23 mouse cellular contexts compared by ENCODE assay signal in genomic region chr12:106871481-106871880, GRCm38 (mm10).
A peak's percentile ranks its signal among the peaks of the same experiment; 100 is the strongest.
DNase-seq lines count a peak whose midpoint lies in the region; ATAC-seq and TF ChIP-seq lines count a peak whose summit lies in the region.
"Had no signal": no experiment of that assay in that cellular context is flagged by ENCODE, and none has a peak within 500 bp of the region (broad histone marks: within the 10 kb centered on the region; RNA-seq: fewer than 3 reads in every experiment).

No protein-coding gene starts in this region.

- intact Hi-C loops in heart, adult 2 months (cut with DNase I), result no loop called here

- no peak overlapping the region for H3K27ac ChIP-seq in heart, embryonic 14.5 days (replicated peaks in 1 of 2; ENCODE audit: control insufficient read depth in 1 of 2, insufficient read depth in 1 of 2, low read depth in 2 of 2, low read length in 2 of 2)
- no peak overlapping the region for H3K27ac ChIP-seq in heart, adult 2 months
- H3K27ac ChIP-seq in embryonic facial prominence, embryonic 14.5 days (replicated peaks; ENCODE audit: low read depth, low read length), result no peak overlapping the region
- H3K27ac ChIP-seq: hindbrain, embryonic 14.5 days; liver, embryonic 12.5 days; midbrain, embryonic 15.5 days; neural tube, embryonic 12.5 days; stomach, embryonic 15.5 days had no signal

- no peak overlapping the region for H3K9ac ChIP-seq in heart, embryonic 14.5 days (ENCODE audit: low read length)
- H3K9ac ChIP-seq in heart, adult 2 months (ENCODE audit: low read depth, low read length), result no peak overlapping the region
- no peak overlapping the region for H3K9ac ChIP-seq in embryonic facial prominence, embryonic 14.5 days (ENCODE audit: low read depth, low read length)
- H3K9ac ChIP-seq: hindbrain, embryonic 14.5 days; liver, embryonic 12.5 days; midbrain, embryonic 15.5 days; neural tube, embryonic 12.5 days; stomach, embryonic 15.5 days had no signal

- no peaks in the 10 kb centered on the region for H3K27me3 ChIP-seq in heart, embryonic 14.5 days (ENCODE audit: control insufficient read depth, insufficient read depth, low read length)
- no peaks in the 10 kb centered on the region for H3K27me3 ChIP-seq in heart, adult 2 months (ENCODE audit: control insufficient read depth, insufficient read depth, low read length)
- no peaks in the 10 kb centered on the region for H3K27me3 ChIP-seq in embryonic facial prominence, embryonic 14.5 days (replicated peaks; ENCODE audit: control insufficient read depth, insufficient read depth, low read length)
- H3K27me3 ChIP-seq: liver, embryonic 12.5 days; midbrain, embryonic 15.5 days; neural tube, embryonic 12.5 days; stomach, embryonic 15.5 days had no signal

- 14% methylated on average over 11 of the region's 11 CpGs for WGBS in heart, embryonic 14.5 days
- 15% methylated on average over 11 of the region's 11 CpGs for WGBS in heart, adult 2 months
- 52% methylated on average over 11 of the region's 11 CpGs for WGBS in embryonic facial prominence, embryonic 14.5 days

- H3K4me3 ChIP-seq in heart, embryonic 14.5 days (ENCODE audit: control insufficient read depth in 1 of 2, insufficient read depth in 1 of 2, low read depth in 1 of 2, low read length in 2 of 2), result no peak overlapping the region
- no peak overlapping the region for H3K4me3 ChIP-seq in heart, adult 2 months
- no peak overlapping the region for H3K4me3 ChIP-seq in embryonic facial prominence, embryonic 14.5 days (ENCODE audit: low read depth, low read length)
- H3K4me3 ChIP-seq: liver, embryonic 12.5 days; midbrain, embryonic 15.5 days; neural tube, embryonic 12.5 days; stomach, embryonic 15.5 days had no signal

- no peaks in the 10 kb centered on the region for H3K36me3 ChIP-seq in heart, embryonic 14.5 days (ENCODE audit: control insufficient read depth, insufficient read depth, low read length)
- H3K36me3 ChIP-seq in heart, adult 2 months (ENCODE audit: control insufficient read depth, insufficient read depth, low read length), result no peaks in the 10 kb centered on the region
- H3K36me3 ChIP-seq in embryonic facial prominence, embryonic 14.5 days (ENCODE audit: control insufficient read depth, insufficient read depth, low read length), result no peaks in the 10 kb centered on the region
- H3K36me3 ChIP-seq: liver, embryonic 12.5 days; midbrain, embryonic 15.5 days; neural tube, embryonic 12.5 days; stomach, embryonic 15.5 days had no signal

- H3K4me2 ChIP-seq in heart, embryonic 14.5 days (ENCODE audit: low read length), result peak overlapping the region; percentile 39
- no peak overlapping the region for H3K4me2 ChIP-seq in embryonic facial prominence, embryonic 14.5 days (ENCODE audit: low read depth, low read length)
- H3K4me2 ChIP-seq: hindbrain, embryonic 14.5 days; liver, embryonic 12.5 days; midbrain, embryonic 15.5 days; neural tube, embryonic 12.5 days; stomach, embryonic 15.5 days had no signal

- ATAC-seq in heart, embryonic 14.5 days (ENCODE audit: insufficient number of reproducible peaks, insufficient read depth, low FRiP score, low read depth), result peak; percentile 39; the same call in 1 of the 2 replicates
- no peak for ATAC-seq in embryonic facial prominence, embryonic 14.5 days (ENCODE audit: low read depth)
- ATAC-seq: forebrain, embryonic 16.5 days; liver, embryonic 12.5 days; midbrain, embryonic 15.5 days had no signal

- H3K79me2 ChIP-seq in heart, adult 2 months (replicated peaks; ENCODE audit: control insufficient read depth, insufficient read depth, low read length), result no peaks in the 10 kb centered on the region

- TF ChIP-seq EP300 in heart, adult 2 months (IDR thresholded peaks at IDR 0.05; ENCODE audit: insufficient read depth, low read depth, low read length), result no peak

- TF ChIP-seq POLR2A in heart, adult 2 months (IDR thresholded peaks at IDR 0.05; ENCODE audit: insufficient read depth, low read depth, low read length), result no peak

- DNase-seq in cerebellum, postnatal 10 days, result peak; percentile 24 to 30
- no peak for DNase-seq in cerebellum, adult 9-11 months
- no peak for DNase-seq in heart, adult 2 months
- peak; percentile 2 for DNase-seq in kidney, postnatal 14 days
- DNase-seq in kidney, adult 18-20 months, result no peak
- peak; percentile 58 for DNase-seq in embryonic facial prominence, embryonic 14.5 days (ENCODE audit: low spot score)
- no peak for DNase-seq in retina, embryonic 14.5 days (ENCODE audit: low spot score)
- DNase-seq: adrenal gland, postnatal 36 days; gastrocnemius, postnatal 25 days; heart, postnatal 14 days; kidney, adult 8-10 months; kidney, postnatal 10 days; lung, adult 18-20 months; lung, postnatal 14 days; retina, postnatal 1 day; thymus, postnatal 25 days had no signal

- no peaks in the 10 kb centered on the region for H3K9me3 ChIP-seq in heart, embryonic 14.5 days (ENCODE audit: control insufficient read depth, low read length)
- no peaks in the 10 kb centered on the region for H3K9me3 ChIP-seq in embryonic facial prominence, embryonic 14.5 days (ENCODE audit: control insufficient read depth, low read length)
- H3K9me3 ChIP-seq: liver, embryonic 12.5 days; midbrain, embryonic 15.5 days; neural tube, embryonic 12.5 days; stomach, embryonic 15.5 days had no signal

- no peak for TF ChIP-seq CTCF in heart, adult 2 months (IDR thresholded peaks at IDR 0.05)

- H3K4me1 ChIP-seq in heart, embryonic 14.5 days (ENCODE audit: control insufficient read depth in 2 of 2, insufficient read depth in 2 of 2, low read length in 2 of 2), result peaks cover 7 to 8% of the 10 kb centered on the region in 2 experiments
- H3K4me1 ChIP-seq in heart, adult 2 months (ENCODE audit: control insufficient read depth, insufficient read depth, low read length), result no peaks in the 10 kb centered on the region
- peaks cover 9% of the 10 kb centered on the region; the same call in 1 of the 2 replicates for H3K4me1 ChIP-seq in embryonic facial prominence, embryonic 14.5 days (ENCODE audit: control insufficient read depth, insufficient read depth, low read length)
- H3K4me1 ChIP-seq: liver, embryonic 12.5 days; midbrain, embryonic 15.5 days; neural tube, embryonic 12.5 days; stomach, embryonic 15.5 days had no signal

Comparison
In these comparisons a context has a peak if more than half of its experiments do, and no peak if none do; other contexts are left out.
1. DNase-seq: peak in cerebellum, postnatal 10 days (2 of 2), kidney, postnatal 14 days (single experiment) and embryonic facial prominence, embryonic 14.5 days (single experiment); none in cerebellum, adult 9-11 months (single experiment), heart, adult 2 months (0 of 2), kidney, adult 18-20 months (single experiment) and retina, embryonic 14.5 days (single experiment).